Mouse (Mus musculus) thymus, postnatal 25 days (tissue): ENCODE results near the gene Zscan4f.
"Not testable (repeated sequence)": the region's sequence is repeated elsewhere in the genome, so short reads cannot be mapped to it uniquely, and the experiment has no call there.

Experiments used
- DNase-seq: peaks from one replicate; pipeline ENCODE4 v3.0.0; 2022

The Zscan4f gene

DNA sequence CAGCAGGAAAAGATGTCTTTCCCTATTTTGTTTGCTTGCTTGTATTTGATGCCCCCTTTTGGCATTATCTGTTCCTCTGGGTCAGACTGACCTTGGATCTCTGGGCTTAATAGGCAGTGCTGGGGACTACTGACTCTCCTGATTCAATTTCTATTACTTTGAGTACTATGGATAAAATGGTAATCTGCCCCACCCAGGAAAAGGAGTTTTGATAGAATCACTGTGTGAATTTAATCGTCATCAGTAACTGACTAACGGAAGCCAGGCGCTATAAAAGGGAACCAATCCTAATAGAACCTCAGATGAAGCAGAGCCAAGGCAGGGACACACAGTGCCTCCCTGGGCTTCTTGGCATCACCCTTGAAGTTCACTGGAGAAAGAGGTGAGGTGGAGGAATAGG lies at the start of gene Zscan4f:
TSS of gene Zscan4f (plus strand) at position 301 of the 400 bp plus-strand sequence.
- DNase-seq: not testable (repeated sequence)

- not testable (repeated sequence) for DNase-seq
These were observed 13.1 kb upstream of the Zscan4f start for GRCm38 (mm10) chr7:11384641-11385040.
